ENCODE assay signal across 11 mouse cellular contexts in genomic region chr7:25151009-25151408, GRCm38 (mm10). TPM values are rescaled to one million over a fixed set of nuclear protein-coding genes. Genes with fewer than 3 reads are reported as not detected.
DNase-seq lines count a peak whose midpoint lies in the region; ATAC-seq and TF ChIP-seq lines count a peak whose summit lies in the region.
"Had no signal": no experiment of that assay in that cellular context is flagged by ENCODE, and none has a peak within 500 bp of the region (broad histone marks: within the 10 kb centered on the region; RNA-seq: fewer than 3 reads in every experiment).

No protein-coding gene starts in this region.

- peak overlapping the region; percentile 24 for H3K4me2 ChIP-seq in hindbrain, embryonic 11.5 days (replicated peaks; ENCODE audit: low read depth, low read length)
- peak overlapping the region; percentile 46 for H3K4me2 ChIP-seq in midbrain, embryonic 12.5 days (replicated peaks)
- H3K4me2 ChIP-seq: liver, embryonic 12.5 days had no signal

- no peak for TF ChIP-seq CTCF in E14TG2a.4 (conservative IDR thresholded peaks at IDR 0.05; ENCODE audit: low read length)
- no peak for TF ChIP-seq CTCF in left cerebral cortex, adult 2 months (IDR thresholded peaks at IDR 0.05)

- peak overlapping the region; percentile 90 for H3K27ac ChIP-seq in hindbrain, embryonic 11.5 days (ENCODE audit: low read depth, low read length)
- peak overlapping the region; percentile 95 for H3K27ac ChIP-seq in midbrain, embryonic 12.5 days (replicated peaks)
- no peak overlapping the region for H3K27ac ChIP-seq in left cerebral cortex, adult 2 months
- H3K27ac ChIP-seq: layer of hippocampus, adult 2 months; liver, embryonic 12.5 days had no signal

- intact Hi-C loops in left cerebral cortex, adult 2 months (cut with DNase I): no loop called here

- peak overlapping the region; percentile 24 for H3K4me3 ChIP-seq in E14TG2a.4 (replicated peaks; ENCODE audit: low read length)
- 0 out of 2 replicates have a peak overlapping the region, but pooled peaks have one; percentile 3 for H3K4me3 ChIP-seq in hindbrain, embryonic 11.5 days (ENCODE audit: low read depth, low read length)
- peak overlapping the region; percentile 24 for H3K4me3 ChIP-seq in midbrain, embryonic 12.5 days
- no peak overlapping the region for H3K4me3 ChIP-seq in left cerebral cortex, adult 2 months
- H3K4me3 ChIP-seq: layer of hippocampus, adult 2 months; liver, embryonic 12.5 days had no signal

- ATAC-seq in hindbrain, embryonic 11.5 days (ENCODE audit: low FRiP score): peak; percentile 74
- ATAC-seq in midbrain, embryonic 12.5 days (ENCODE audit: low FRiP score, low read depth): peak; percentile 35; the same call in 1 of the 2 replicates
- ATAC-seq: CD4-positive, CD25-positive, alpha-beta regulatory T cell, adult 4 months; liver, embryonic 12.5 days had no signal

- H3K9me3 ChIP-seq in E14TG2a.4 (ENCODE audit: low read length): no peaks in the 10 kb centered on the region
- no peaks in the 10 kb centered on the region for H3K9me3 ChIP-seq in hindbrain, embryonic 11.5 days (ENCODE audit: control insufficient read depth, low read length)
- H3K9me3 ChIP-seq in midbrain, embryonic 12.5 days: no peaks in the 10 kb centered on the region
- H3K9me3 ChIP-seq: liver, embryonic 12.5 days had no signal

- DNase-seq in embryo, embryonic 9.5 days (ENCODE audit: extremely low spot score): peak; percentile 81
- DNase-seq in hindbrain, embryonic 11.5 days (ENCODE audit: low spot score): peak; percentile 72
- DNase-seq in left cerebral cortex, adult 2 months (ENCODE audit: extremely low spot score in 1 of 2, low spot score in 2 of 2): no peak
- no peak for DNase-seq in adrenal gland, adult 2 months
- DNase-seq in gastrocnemius, postnatal 4 days (ENCODE audit: low spot score in 2 of 2): no peak
- DNase-seq in kidney, adult 11 months: no peak

- H3K27me3 ChIP-seq in E14TG2a.4 (ENCODE audit: insufficient read depth, low read length): peaks cover 43% of the 10 kb centered on the region
- 0 out of 2 replicates have a peak, but pooled peaks cover 2% of the 10 kb centered on the region for H3K27me3 ChIP-seq in hindbrain, embryonic 11.5 days (ENCODE audit: control insufficient read depth, insufficient read depth, low read length)
- H3K27me3 ChIP-seq in midbrain, embryonic 12.5 days: peaks cover 25% of the 10 kb centered on the region

- no peaks in the 10 kb centered on the region for H3K36me3 ChIP-seq in E14TG2a.4 (ENCODE audit: insufficient read depth, low read length)
- no peaks in the 10 kb centered on the region for H3K36me3 ChIP-seq in hindbrain, embryonic 11.5 days (ENCODE audit: control insufficient read depth, insufficient read depth, low read length)
- H3K36me3 ChIP-seq in midbrain, embryonic 12.5 days: no peaks in the 10 kb centered on the region
- H3K36me3 ChIP-seq: liver, embryonic 12.5 days had no signal

- H3K9ac ChIP-seq in hindbrain, embryonic 11.5 days (ENCODE audit: low read depth, low read length): peak overlapping the region; percentile 50
- peak overlapping the region; percentile 66 for H3K9ac ChIP-seq in midbrain, embryonic 12.5 days (replicated peaks)
- H3K9ac ChIP-seq: liver, embryonic 12.5 days had no signal

- 0% methylated on average over 6 of the region's 7 CpGs for WGBS in hindbrain, embryonic 11.5 days
- 2% methylated on average over 6 of the region's 7 CpGs for WGBS in midbrain, embryonic 12.5 days

- H3K4me1 ChIP-seq in E14TG2a.4 (replicated peaks; ENCODE audit: low read depth, low read length): peaks cover 73% of the 10 kb centered on the region
- peaks cover 42% of the 10 kb centered on the region for H3K4me1 ChIP-seq in hindbrain, embryonic 11.5 days (replicated peaks; ENCODE audit: control insufficient read depth, insufficient read depth, low read length)
- peaks cover 67% of the 10 kb centered on the region for H3K4me1 ChIP-seq in midbrain, embryonic 12.5 days

RNA-seq across cellular contexts. Expression of gene Pou2f2, which starts 28.5 kb away (rescaled TPM):
- 40.1 and 51.9 TPM in 2 replicates for polyA plus RNA-seq in hindbrain, embryonic 11.5 days (2014; fragmentation: Nextera tagmentation; extraction: Ambion mirVana)
- polyA plus RNA-seq in midbrain, embryonic 12.5 days (2016; fragmentation: Nextera tagmentation; extraction: Ambion mirVana): 44.0 and 63.7 TPM in 2 replicates
- 10 to 100 TPM; 12.5 to 14.0 TPM for total RNA-seq in left cerebral cortex, adult 2 months (2021)
- under 1 TPM; 0.46 to 0.90 TPM for total RNA-seq in adrenal gland, adult 2 months (2021)
- polyA plus RNA-seq in adrenal gland, adult 2 months (2012; rRNA removed): 2.7 and 3.2 TPM in 2 replicates
- total RNA-seq in gastrocnemius, postnatal 4 days (2021): under 1 TPM; 0.52 to 0.91 TPM

Comparison
In these comparisons a context has a peak if more than half of its experiments do, and no peak if none do; other contexts are left out.
1. DNase-seq: peak in embryo, embryonic 9.5 days (single experiment) and hindbrain, embryonic 11.5 days (single experiment); none in left cerebral cortex, adult 2 months (0 of 2), adrenal gland, adult 2 months (single experiment), gastrocnemius, postnatal 4 days (0 of 2) and kidney, adult 11 months (single experiment).
2. RNA of gene Pou2f2, which starts 28.5 kb away (total RNA-seq): 12.5 to 14.0 TPM in left cerebral cortex, adult 2 months; 0.52 to 0.91 TPM in gastrocnemius, postnatal 4 days and 0.46 to 0.90 TPM in adrenal gland, adult 2 months; every median in the first group is over 4 times any median in the second.